Mouse (Mus musculus) erythroblast, embryonic 14.5 days (primary cell): Measurements from ENCODE around the gene Abcc9.

Experiments
- GATA1 ChIP-seq: IDR thresholded peaks from 2 replicates; pipeline ENCODE4 v1.6.1; 2012; ENCODE audit warnings: low read length, inconsistent platforms, mixed read lengths
- TAL1 ChIP-seq: IDR thresholded peaks from 3 replicates; pipeline ENCODE4 v1.6.1; 2012; ENCODE audit warnings: low read length, inconsistent platforms, mixed read lengths

DNA sequence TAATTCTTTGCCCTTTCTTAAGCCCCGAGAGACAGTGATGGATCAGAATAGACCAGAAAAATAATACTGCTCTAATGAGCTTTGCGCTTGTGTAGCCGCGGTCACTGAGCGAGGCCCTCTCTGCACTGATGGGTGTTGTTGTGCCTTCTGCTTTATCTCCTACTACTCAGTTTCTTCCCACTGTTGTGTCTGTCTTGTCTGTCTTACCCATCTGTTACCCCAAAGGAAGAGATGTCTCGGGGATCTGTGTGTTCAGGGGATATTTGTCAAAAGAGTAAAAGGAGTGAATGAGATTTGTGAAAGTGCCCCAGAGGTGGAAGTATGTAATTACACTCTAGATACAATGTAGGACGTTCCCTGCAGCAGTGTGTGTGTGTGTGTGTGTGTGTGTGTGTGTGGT, 16.1 kb upstream of the Abcc9 start:
- no peak for TF ChIP-seq TAL1
- TF ChIP-seq GATA1, result no peak
